Mouse (Mus musculus): ENCODE results near the gene Psmd14.

- TF ChIP-seq CTCF (IDR thresholded peaks at IDR 0.05; ENCODE audit: low read depth, low read length) = no peak
- no peak for TF ChIP-seq GATA1 (IDR thresholded peaks at IDR 0.05; ENCODE audit: borderline replicate concordance, low read length)
- no peak for TF ChIP-seq POLR2AphosphoS5 (IDR thresholded peaks at IDR 0.05; ENCODE audit: insufficient replicate concordance, low read depth, low read length)
- no peak for TF ChIP-seq TAL1 (conservative IDR thresholded peaks at IDR 0.05; ENCODE audit: low read depth, low read length)
- TF ChIP-seq GATA2 (IDR thresholded peaks at IDR 0.05; ENCODE audit: borderline replicate concordance, low read depth, low read length) = no peak
These were observed 106.7 kb downstream of the Psmd14 start for GRCm38 (mm10) chr2:61818197-61818596.
